Mouse (Mus musculus) adrenal gland, postnatal 4 days (tissue): ENCODE measurements around the gene Tbc1d1. TPM values are rescaled to one million over a fixed set of nuclear protein-coding genes. Genes with fewer than 3 reads are reported as not detected.

ENCODE experiments used
- DNase-seq, 2 experiments: peaks; one replicate each; pipeline ENCODE4 v3.0.0; 2021 to 2022; ENCODE audit warnings: low spot score in 2 of 2, mixed read lengths in 2 of 2
- total RNA-seq, 2 experiments: library from RNA; stranded (reverse); gene quantifications; 2 replicates each; pipeline ENCODE4 v1.2.3; 2021

Gene Tbc1d1
- total RNA-seq, 2 experiments from 2014 or later = 20.2 to 26.7 TPM

- DNase-seq = peak in 1 of 2 experiments; percentile 13
These were observed 46.2 kb downstream of the Tbc1d1 start for GRCm38 (mm10) chr5:64202306-64202705.

- DNase-seq = no peak
These were observed 49.5 kb downstream of the Tbc1d1 start for GRCm38 (mm10) chr5:64205610-64206009.

GRCm38 (mm10) chr5:64206431-64206830 lies 50.3 kb downstream of the Tbc1d1 start:
- DNase-seq = no peak

DNA sequence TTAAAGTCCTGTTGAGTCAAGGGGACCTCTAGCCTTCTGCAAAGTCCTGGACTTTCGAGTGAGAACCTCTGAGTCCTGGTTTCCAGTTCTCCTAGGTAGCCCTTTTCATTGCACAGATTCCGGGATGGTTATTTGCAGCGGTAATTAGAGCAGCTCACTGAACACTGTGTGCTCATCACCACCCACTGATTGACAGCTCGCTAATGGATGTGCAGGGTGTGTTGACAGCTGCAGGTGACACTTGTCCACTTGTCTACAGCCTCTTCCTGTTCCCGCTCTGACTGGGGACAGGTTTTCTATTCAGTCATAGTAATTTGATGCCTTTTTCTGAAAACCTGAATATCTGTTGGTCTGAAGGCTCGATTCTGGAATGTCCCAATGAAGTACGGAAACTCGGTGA lies 50.8 kb downstream of the Tbc1d1 start:
- no peak for DNase-seq

DNA sequence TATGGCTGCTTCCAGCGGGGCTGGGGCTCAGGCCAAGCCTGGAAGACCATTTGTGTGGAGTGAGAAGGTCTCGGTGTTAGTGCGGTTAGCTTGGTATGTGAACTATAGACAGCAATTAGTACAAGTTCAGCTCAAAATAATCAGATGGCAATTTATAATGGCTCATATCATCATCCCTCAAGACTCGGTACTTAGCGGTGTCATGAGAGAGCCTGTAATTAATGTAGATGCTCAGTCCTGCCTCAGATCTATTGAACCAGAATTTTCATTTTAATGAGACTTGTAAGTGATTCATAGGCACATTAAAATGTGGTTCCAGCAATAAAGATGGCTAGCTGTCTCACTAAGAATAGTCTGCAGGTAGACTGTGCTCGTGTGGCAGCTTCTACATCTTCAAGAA lies 51.7 kb downstream of the Tbc1d1 start:
- DNase-seq = no peak

DNA sequence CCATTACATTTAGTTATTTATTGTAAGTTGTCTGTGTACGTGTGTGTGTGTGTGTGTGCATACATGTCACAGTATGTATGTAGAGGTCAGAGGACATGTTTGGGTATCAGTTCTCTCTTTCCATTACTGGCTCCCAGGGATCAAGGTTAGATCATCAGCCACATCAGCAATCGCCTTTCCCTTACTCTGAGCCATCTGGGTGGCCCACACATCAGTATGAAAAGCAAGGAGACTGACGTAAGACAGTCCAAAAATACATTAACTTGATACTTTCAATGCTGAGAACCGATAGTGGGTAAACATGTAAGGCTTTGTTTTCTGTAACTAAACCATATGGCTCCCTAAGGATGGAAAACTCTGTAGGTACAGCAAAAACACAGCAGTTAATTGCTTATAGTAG lies 54.7 kb downstream of the Tbc1d1 start:
- no peak for DNase-seq

GRCm38 (mm10) chr5:64211284-64211683 lies 55.2 kb downstream of the Tbc1d1 start:
- no peak for DNase-seq

DNA sequence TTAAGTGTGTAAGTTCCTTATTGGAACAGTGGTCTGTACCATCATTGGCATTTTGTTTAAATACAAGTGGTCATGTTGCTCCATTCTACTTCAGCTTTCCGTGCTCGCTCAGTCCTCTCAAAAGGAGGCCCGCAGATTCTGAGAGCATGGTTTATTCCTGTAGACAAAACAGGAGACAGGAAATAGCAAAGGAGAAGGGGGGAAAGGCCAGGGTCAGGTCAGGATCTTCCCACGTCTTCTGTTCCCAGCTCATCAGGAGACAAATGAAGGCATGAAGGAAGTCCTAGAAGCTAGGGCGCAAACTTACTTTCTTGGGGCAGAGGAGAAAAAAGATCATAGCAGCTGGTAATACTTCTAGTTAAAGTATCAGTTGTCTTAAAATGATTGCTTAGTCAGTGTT lies 56.1 kb downstream of the Tbc1d1 start:
- DNase-seq = no peak

DNA sequence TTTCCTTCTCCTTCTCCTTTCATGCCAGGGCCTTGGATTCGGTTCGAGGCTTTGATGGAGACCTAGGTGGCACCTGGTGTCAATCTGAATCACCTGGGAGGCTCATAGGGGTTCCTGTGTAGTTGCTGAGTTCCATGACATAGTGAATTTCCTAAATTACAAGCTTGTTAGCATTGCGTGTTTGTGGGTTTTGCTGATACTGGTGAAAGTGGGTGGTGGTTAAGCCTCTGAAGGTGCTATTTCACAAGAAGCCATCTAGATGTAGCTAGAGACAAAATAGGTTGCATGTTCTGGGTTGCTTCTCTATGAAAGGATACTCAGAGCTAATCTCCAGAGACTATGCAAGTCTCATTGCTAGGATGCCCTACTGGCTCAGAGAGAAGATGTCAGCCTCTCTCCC lies 56.5 kb downstream of the Tbc1d1 start:
- no peak for DNase-seq

GRCm38 (mm10) chr5:64215806-64216205 lies 59.7 kb downstream of the Tbc1d1 start:
- no peak for DNase-seq

- DNase-seq = no peak
These were observed 60.2 kb downstream of the Tbc1d1 start for GRCm38 (mm10) chr5:64216326-64216725.

- DNase-seq = no peak
These were observed 61.2 kb downstream of the Tbc1d1 start for GRCm38 (mm10) chr5:64217256-64217655.

- no peak for DNase-seq
These were observed 61.9 kb downstream of the Tbc1d1 start for GRCm38 (mm10) chr5:64217816-64218602.

DNA sequence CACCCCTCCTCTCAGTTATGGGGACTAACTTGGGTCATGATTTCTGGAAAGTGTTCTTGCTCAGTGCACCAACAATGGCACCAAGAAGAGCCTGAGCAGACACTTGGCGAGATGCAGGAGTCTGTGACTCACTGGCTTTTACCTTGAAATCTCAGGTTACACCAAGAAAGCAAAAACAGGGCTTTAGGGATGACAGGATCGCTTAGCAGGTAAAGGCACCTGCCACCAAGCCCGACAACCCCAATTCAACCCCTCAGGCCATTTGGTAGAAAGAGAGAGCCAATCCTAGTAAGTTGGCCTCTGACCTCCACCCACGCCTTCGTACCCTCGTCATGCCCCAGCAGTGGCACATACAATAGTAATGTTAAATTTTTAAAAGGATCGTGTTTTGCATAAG lies 62.5 kb downstream of the Tbc1d1 start:
- DNase-seq = no peak

- DNase-seq = no peak
These were observed 64.7 kb downstream of the Tbc1d1 start for GRCm38 (mm10) chr5:64220776-64221175.

DNA sequence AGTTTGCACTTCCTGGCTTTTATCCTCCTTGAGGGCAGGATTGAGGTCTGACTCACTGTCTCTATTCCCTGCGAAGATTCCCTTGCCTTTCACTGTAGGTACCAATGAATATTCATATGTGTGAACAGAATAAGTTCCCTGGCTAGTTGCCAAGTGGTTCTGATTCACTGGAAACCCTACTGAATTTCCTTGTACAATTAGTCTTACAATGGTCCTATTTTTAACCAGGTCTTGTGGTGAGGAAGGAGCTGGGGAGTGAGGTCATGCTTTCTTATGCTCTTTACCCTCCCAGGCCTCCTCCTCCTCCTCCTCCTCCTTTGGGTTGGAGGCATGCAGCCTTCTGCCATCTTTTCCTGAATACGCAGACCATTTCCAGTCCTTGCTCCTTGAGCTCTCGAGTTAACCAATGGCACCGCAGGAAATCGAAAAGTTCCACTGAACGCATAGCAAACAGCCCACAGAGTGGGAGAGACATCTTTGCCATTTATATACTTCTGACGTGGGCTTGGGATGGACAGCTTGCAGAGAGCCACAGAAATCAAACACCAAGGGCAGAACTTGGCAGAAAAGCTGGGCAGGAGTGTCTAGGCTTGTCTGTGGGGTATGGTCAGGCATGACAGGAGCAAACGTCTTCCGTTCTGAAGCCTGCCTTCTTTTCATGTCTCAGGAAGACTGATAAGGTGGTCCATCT lies 68.8 kb downstream of the Tbc1d1 start:
- no peak for DNase-seq

DNA sequence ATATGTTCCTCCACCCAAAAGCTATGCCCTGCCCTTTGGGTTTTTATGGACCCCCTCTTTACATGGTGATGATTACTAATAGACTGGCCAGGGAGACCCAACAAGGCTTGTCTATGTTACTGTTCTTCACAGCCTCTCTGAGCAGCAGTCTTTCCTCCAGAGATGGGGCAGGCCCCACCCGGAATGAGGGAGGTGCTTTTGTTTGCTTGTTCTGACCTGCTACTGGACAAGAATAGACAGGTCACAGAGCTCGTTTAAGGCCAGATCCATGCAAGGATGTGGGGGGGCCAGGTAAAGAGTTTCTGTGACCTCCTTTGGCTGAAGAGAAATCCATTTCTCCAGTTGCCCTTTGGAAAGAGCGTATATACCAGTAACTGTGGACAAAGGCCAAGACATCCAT lies 72.1 kb downstream of the Tbc1d1 start:
- DNase-seq = no peak

DNA sequence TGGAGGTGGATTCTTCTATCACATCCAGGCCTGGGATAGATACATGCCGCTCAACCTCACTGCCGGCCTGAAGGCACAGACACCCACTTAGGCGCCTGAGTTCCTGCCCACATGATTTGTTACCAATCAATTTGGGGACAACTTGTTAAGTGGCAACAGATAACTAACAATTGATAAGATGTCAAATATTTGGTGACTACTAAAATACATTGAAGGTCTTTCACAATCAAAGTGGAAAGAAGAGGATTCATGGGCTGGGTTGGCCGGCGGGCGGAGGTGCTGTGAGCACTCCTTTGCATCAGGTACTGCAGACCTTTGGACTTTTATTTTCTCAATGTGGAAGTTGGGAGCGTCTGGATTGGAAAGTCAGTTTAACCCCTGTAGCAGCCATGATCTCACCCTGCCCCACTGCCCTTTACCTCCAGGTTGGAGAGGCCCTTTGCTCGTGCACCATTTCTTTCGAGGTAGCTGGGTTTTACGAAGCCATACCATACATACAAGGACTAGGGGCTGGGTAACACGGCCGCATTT lies 73.3 kb downstream of the Tbc1d1 start:
- DNase-seq = no peak

DNA sequence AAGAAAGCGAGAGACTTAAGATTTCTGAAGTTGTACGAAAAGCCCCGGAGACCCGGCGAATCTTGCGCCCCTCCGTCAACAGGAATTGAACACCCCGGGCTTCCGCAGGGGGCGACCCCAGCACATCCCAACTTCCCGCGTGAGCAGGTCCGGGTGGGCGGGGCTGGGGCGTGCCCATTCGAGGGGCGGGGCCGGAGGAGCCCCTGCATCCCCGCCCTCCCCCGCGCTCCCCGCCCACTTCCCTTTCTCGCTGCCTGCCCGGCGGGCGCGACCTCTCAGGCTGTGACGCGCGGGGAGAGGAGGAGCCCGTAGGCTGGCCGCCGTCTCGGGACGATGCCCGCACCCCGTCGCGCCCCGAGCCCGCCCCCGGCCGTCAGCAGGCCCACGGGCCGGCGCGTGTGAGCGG lies 74.0 kb downstream of the Tbc1d1 start:
- peak; percentile 76 to 88 for DNase-seq

DNA sequence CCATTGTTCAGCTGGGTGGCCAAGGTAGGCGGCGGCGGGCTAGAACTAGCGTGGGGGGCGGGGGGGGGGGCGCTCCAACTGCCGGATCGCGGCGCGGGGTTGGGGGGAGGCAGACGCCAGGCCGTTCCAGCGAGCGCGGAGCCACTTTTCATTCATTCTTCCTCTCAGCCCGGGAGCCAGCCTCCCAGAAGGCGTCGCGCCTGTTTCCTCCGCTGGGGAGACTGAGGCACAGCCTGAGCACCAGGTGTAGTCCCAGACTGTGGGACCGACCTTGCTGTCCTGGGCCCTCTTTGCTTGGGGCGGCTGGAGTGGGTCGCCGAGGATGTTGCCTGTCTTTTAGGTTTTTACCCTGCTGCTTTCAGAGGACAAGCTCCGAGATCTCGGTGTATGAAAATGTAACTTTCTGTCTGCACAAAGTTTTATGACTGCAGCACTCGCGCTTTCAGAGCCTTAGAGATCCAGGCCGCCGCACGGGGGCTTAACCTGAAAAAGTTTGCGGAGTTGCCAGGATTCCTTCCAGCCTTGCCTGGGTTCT lies 74.5 kb downstream of the Tbc1d1 start:
- DNase-seq = peak in 1 of 2 experiments; percentile 6

DNA sequence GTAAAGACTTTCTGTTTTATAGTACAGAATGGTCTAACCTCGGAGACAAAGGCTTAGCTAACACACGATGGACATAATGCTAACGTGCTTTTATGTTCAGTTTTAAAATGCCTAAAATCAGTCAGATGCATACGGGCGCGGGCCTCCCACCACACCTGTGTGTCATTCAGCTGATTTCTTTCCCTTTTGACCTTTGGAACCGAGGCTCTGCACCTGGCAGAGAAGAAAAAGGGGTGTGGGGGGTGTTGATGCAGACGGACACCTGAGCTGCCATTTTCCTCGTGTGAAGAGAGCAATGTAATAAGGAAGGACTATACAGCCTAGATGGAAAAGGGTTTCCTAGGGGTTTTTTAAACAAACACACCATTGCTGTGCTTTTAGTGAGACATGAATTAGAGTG lies 76.8 kb downstream of the Tbc1d1 start:
- DNase-seq = no peak

- DNase-seq = no peak
These were observed 78.3 kb downstream of the Tbc1d1 start for GRCm38 (mm10) chr5:64234269-64234985.
